Mouse (Mus musculus) ES-E14 (cell line): Measurements from ENCODE around the gene Nipsnap1.

ENCODE experiments used
- MAFK ChIP-seq: IDR thresholded peaks from 2 replicates; pipeline ENCODE4 v1.6.1; 2014; ENCODE audit warnings: mild to moderate bottlenecking, low read depth, low read length, inconsistent platforms; ENCODE audit not compliant: insufficient read depth
- ZC3H11A ChIP-seq: IDR thresholded peaks from 2 replicates; pipeline ENCODE4 v1.6.1; 2012; ENCODE audit warnings: low read depth, mild to moderate bottlenecking, inconsistent platforms, low read length, borderline replicate concordance

- TF ChIP-seq MAFK (no peak), ZC3H11A (peak; percentile 63)
Measured at GRCm38 (mm10) chr11:4916068-4916467, 42.3 kb downstream of the Nipsnap1 start.
